Comparison of ENCODE assay signal across 9 mouse cellular contexts in genomic region chr11:69258287-69258686, GRCm38 (mm10). TPM values are rescaled to one million over a fixed set of nuclear protein-coding genes. Genes with fewer than 3 reads are reported as not detected.
DNase-seq lines count a peak whose midpoint lies in the region; ATAC-seq and TF ChIP-seq lines count a peak whose summit lies in the region.
"Had no signal": no experiment of that assay in that cellular context is flagged by ENCODE, and none has a peak within 500 bp of the region (broad histone marks: within the 10 kb centered on the region; RNA-seq: fewer than 3 reads in every experiment).

No protein-coding gene starts in this region.

- no peak for TF ChIP-seq EP300 in CH12.LX (IDR thresholded peaks at IDR 0.05; ENCODE audit: low read length)

- WGBS in heart, embryonic 16.5 days: 60% methylated on average over 5 of the region's 5 CpGs
- 56% methylated on average over 5 of the region's 5 CpGs for WGBS in heart, embryonic 11.5 days (ENCODE audit: insufficient replicate concordance)
- 56% methylated on average over 5 of the region's 5 CpGs for WGBS in neural tube, embryonic 11.5 days

- peak; percentile 79 for TF ChIP-seq RAD21 in CH12.LX (IDR thresholded peaks at IDR 0.05; ENCODE audit: low read depth, low read length)

- in situ Hi-C loops in CH12.LX (cut with MboI; ENCODE audit: low pct_ligation_motif_present, low pct_unique_long_range_greater_than_20kb, low sequenced_read_pairs): loop anchor here (5.0 kb wide), 1 partner anchor 259 kb away; no protein-coding TSS in a partner anchor

- no peak for TF ChIP-seq POLR2A in CH12.LX (IDR thresholded peaks at IDR 0.05; ENCODE audit: low read depth, low read length)

- no peak for ATAC-seq in heart, embryonic 16.5 days (replicated peaks; ENCODE audit: extremely low read depth, insufficient read depth, low FRiP score)
- ATAC-seq in heart, embryonic 11.5 days (replicated peaks; ENCODE audit: insufficient number of reproducible peaks, low FRiP score, low TSS enrichment): no peak
- no peak for ATAC-seq in neural tube, embryonic 11.5 days (ENCODE audit: insufficient read depth, low FRiP score, low TSS enrichment)

- H3K9ac ChIP-seq in heart, embryonic 16.5 days (ENCODE audit: low read length): no peak overlapping the region
- H3K9ac ChIP-seq in heart, embryonic 11.5 days (ENCODE audit: low read depth, low read length): no peak overlapping the region
- H3K9ac ChIP-seq in CH12.LX (ENCODE audit: insufficient read depth, low read depth): peak overlapping the region; percentile 19; the same call in 1 of the 2 replicates
- no peak overlapping the region for H3K9ac ChIP-seq in neural tube, embryonic 11.5 days (ENCODE audit: low read length)
- H3K9ac ChIP-seq: neural tube, embryonic 12.5 days had no signal

- H3K27me3 ChIP-seq in heart, embryonic 16.5 days (ENCODE audit: control insufficient read depth, insufficient read depth, low read length): no peaks in the 10 kb centered on the region
- H3K27me3 ChIP-seq in heart, embryonic 11.5 days (ENCODE audit: control insufficient read depth, insufficient read depth, low read length): no peaks in the 10 kb centered on the region
- peaks cover 10% of the 10 kb centered on the region for H3K27me3 ChIP-seq in CH12.LX (replicated peaks)
- no peaks in the 10 kb centered on the region for H3K27me3 ChIP-seq in neural tube, embryonic 11.5 days (ENCODE audit: control insufficient read depth, insufficient read depth, low read length)
- H3K27me3 ChIP-seq: neural tube, embryonic 12.5 days had no signal

- no peaks in the 10 kb centered on the region for H3K36me3 ChIP-seq in heart, embryonic 16.5 days (ENCODE audit: control insufficient read depth, insufficient read depth)
- H3K36me3 ChIP-seq in heart, embryonic 11.5 days (ENCODE audit: control insufficient read depth, insufficient read depth, low read length): no peaks in the 10 kb centered on the region
- H3K36me3 ChIP-seq in CH12.LX (replicated peaks in 1 of 2; ENCODE audit: control insufficient read depth in 1 of 2, insufficient read depth in 1 of 2, low read length in 1 of 2): no peaks in the 10 kb centered on the region
- H3K36me3 ChIP-seq in neural tube, embryonic 11.5 days (ENCODE audit: control insufficient read depth, insufficient read depth, low read length): no peaks in the 10 kb centered on the region
- H3K36me3 ChIP-seq: neural tube, embryonic 12.5 days had no signal

- peak overlapping the region; percentile 38 for H3K4me3 ChIP-seq in heart, embryonic 16.5 days (ENCODE audit: low read length)
- no peak overlapping the region for H3K4me3 ChIP-seq in heart, embryonic 11.5 days (ENCODE audit: low read depth, low read length)
- H3K4me3 ChIP-seq in CH12.LX (replicated peaks in 1 of 3; ENCODE audit: low read depth in 2 of 3, low read length in 2 of 3, poor library complexity in 1 of 3): no peak overlapping the region
- no peak overlapping the region for H3K4me3 ChIP-seq in neural tube, embryonic 11.5 days (ENCODE audit: low read depth, low read length)
- H3K4me3 ChIP-seq: neural tube, embryonic 12.5 days had no signal

- H3K4me1 ChIP-seq in heart, embryonic 16.5 days (ENCODE audit: control insufficient read depth, insufficient read depth, low read length): 0 out of 2 replicates have a peak, but pooled peaks cover 2% of the 10 kb centered on the region
- H3K4me1 ChIP-seq in heart, embryonic 11.5 days (ENCODE audit: control insufficient read depth, insufficient read depth, low read length): no peaks in the 10 kb centered on the region
- peaks cover 6 to 15% of the 10 kb centered on the region in 2 experiments; a peak in 3 of 4 replicates for H3K4me1 ChIP-seq in CH12.LX (ENCODE audit: control insufficient read depth in 1 of 2, insufficient read depth in 2 of 2)
- no peaks in the 10 kb centered on the region for H3K4me1 ChIP-seq in neural tube, embryonic 11.5 days (ENCODE audit: control insufficient read depth, insufficient read depth, low read length)

- no peak overlapping the region for H3K27ac ChIP-seq in heart, embryonic 16.5 days (ENCODE audit: low read length)
- H3K27ac ChIP-seq in heart, embryonic 11.5 days (ENCODE audit: low read depth, low read length): no peak overlapping the region
- H3K27ac ChIP-seq in CH12.LX (ENCODE audit: insufficient read depth, low read depth): no peak overlapping the region
- no peak overlapping the region for H3K27ac ChIP-seq in neural tube, embryonic 11.5 days (ENCODE audit: low read depth, low read length)
- H3K27ac ChIP-seq: neural tube, embryonic 12.5 days had no signal

- no peaks in the 10 kb centered on the region for H3K79me2 ChIP-seq in CH12.LX (replicated peaks; ENCODE audit: control insufficient read depth, extremely low read depth, insufficient read depth, poor library complexity, severe bottlenecking)

- H3K9me3 ChIP-seq in heart, embryonic 16.5 days (replicated peaks; ENCODE audit: control insufficient read depth, low read length): no peaks in the 10 kb centered on the region
- H3K9me3 ChIP-seq in heart, embryonic 11.5 days (replicated peaks; ENCODE audit: control insufficient read depth, low read length): no peaks in the 10 kb centered on the region
- H3K9me3 ChIP-seq in CH12.LX (replicated peaks; ENCODE audit: low read length): peaks cover 2% of the 10 kb centered on the region
- no peaks in the 10 kb centered on the region for H3K9me3 ChIP-seq in neural tube, embryonic 11.5 days (ENCODE audit: control insufficient read depth, low read length)
- H3K9me3 ChIP-seq: neural tube, embryonic 12.5 days had no signal

- dilution Hi-C loops in CH12.LX (cut with MboI; ENCODE audit: extremely low pct_ligation_motif_present, extremely low pct_unique_long_range_greater_than_20kb, low sequenced_read_pairs): no loop called here

- DNase-seq in CH12.LX (ENCODE audit: extremely low read depth) (peak; percentile 90), liver (peak; percentile 69)
- peak; percentile 67 for DNase-seq in c-Kit-positive CD71-positive TER-119-positive erythroid progenitor cells, embryonic 14.5 days (ENCODE audit: low spot score)
- DNase-seq in gastrocnemius, postnatal 10 days: peak; percentile 45
- DNase-seq in neural tube, embryonic 11.5 days (ENCODE audit: low spot score): peak; percentile 62
- no peak for DNase-seq in frontal cortex, adult 2 months (ENCODE audit: extremely low spot score in 1 of 2, low spot score in 1 of 2)

- peak; percentile 97 for TF ChIP-seq CTCF in CH12.LX (conservative IDR thresholded peaks at IDR 0.05 in 1 of 2, IDR thresholded peaks at IDR 0.05 in 1 of 2; ENCODE audit: low read depth in 2 of 2, low read length in 2 of 2)

- peak overlapping the region; percentile 49; the same call in 1 of the 2 replicates for H3K4me2 ChIP-seq in heart, embryonic 16.5 days (ENCODE audit: low read depth, low read length)
- H3K4me2 ChIP-seq in heart, embryonic 11.5 days: no peak overlapping the region
- peak overlapping the region; percentile 68 for H3K4me2 ChIP-seq in CH12.LX (ENCODE audit: insufficient read depth, low read depth, poor library complexity, severe bottlenecking)
- no peak overlapping the region for H3K4me2 ChIP-seq in neural tube, embryonic 11.5 days (ENCODE audit: low read depth)
- H3K4me2 ChIP-seq: neural tube, embryonic 12.5 days had no signal

TF ChIP-seq in CH12.LX, 34 proteins besides CTCF, POLR2A, EP300 and RAD21:
- TF ChIP-seq TCF12 (IDR thresholded peaks at IDR 0.05; ENCODE audit: low read depth, low read length) (no peak), POLR2AphosphoS2 (IDR thresholded peaks at IDR 0.05; ENCODE audit: low read depth, low read length) (no peak), MXI1 (IDR thresholded peaks at IDR 0.05; ENCODE audit: low read depth, low read length) (no peak), SIN3A (IDR thresholded peaks at IDR 0.05; ENCODE audit: low read length) (no peak; the same call in 1 of the 2 replicates), NELFE (IDR thresholded peaks at IDR 0.05; ENCODE audit: low read depth, low read length) (peak; percentile 40; the same call in 1 of the 2 replicates), BHLHE40 (IDR thresholded peaks at IDR 0.05; ENCODE audit: low read depth, low read length) (0 out of 2 replicates have a peak, but pooled peaks have one; percentile 24), USF2 (conservative IDR thresholded peaks at IDR 0.05; ENCODE audit: low read depth, low read length) (no peak), ZMIZ1 (IDR thresholded peaks at IDR 0.05; ENCODE audit: low read depth, low read length) (no peak), MAX (IDR thresholded peaks at IDR 0.05; ENCODE audit: low read length) (no peak), JUN (IDR thresholded peaks at IDR 0.05; ENCODE audit: insufficient read depth, low read depth, low read length) (no peak), GABPA (IDR thresholded peaks at IDR 0.05; ENCODE audit: insufficient replicate concordance, low read depth, low read length) (no peak), SMC3 (IDR thresholded peaks at IDR 0.05; ENCODE audit: low read depth, low read length) (peak; percentile 81), TBP (conservative IDR thresholded peaks at IDR 0.05; ENCODE audit: low read depth, low read length) (no peak), E2F4 (IDR thresholded peaks at IDR 0.05; ENCODE audit: insufficient replicate concordance, low read depth, low read length) (no peak), ZC3H11A (IDR thresholded peaks at IDR 0.05; ENCODE audit: low read depth, low read length) (no peak; the same call in 1 of the 2 replicates), ZKSCAN1 (IDR thresholded peaks at IDR 0.05; ENCODE audit: borderline replicate concordance, low read depth, low read length) (no peak), JUND (conservative IDR thresholded peaks at IDR 0.05; ENCODE audit: low read depth, low read length) (no peak; the same call in 1 of the 2 replicates), IRF4 (IDR thresholded peaks at IDR 0.05; ENCODE audit: low read depth, low read length) (peak; percentile 39; the same call in 1 of the 2 replicates), MYC (IDR thresholded peaks at IDR 0.05; ENCODE audit: low read depth, low read length) (no peak), CHD1 (IDR thresholded peaks at IDR 0.05; ENCODE audit: low read depth, low read length) (no peak), CHD2 (IDR thresholded peaks at IDR 0.05; ENCODE audit: low read length) (no peak), ELF1 (IDR thresholded peaks at IDR 0.05; ENCODE audit: low read depth, low read length) (no peak), MAFK (IDR thresholded peaks at IDR 0.05; ENCODE audit: insufficient replicate concordance, low read length) (no peak)
TF ChIP-seq in CH12.LX: peak in this region for 4.

RNA-seq across cellular contexts. Expression of gene Gucy2e, which starts 21.5 kb away (rescaled TPM):
- polyA plus RNA-seq in heart, embryonic 16.5 days (2015; fragmentation: Nextera tagmentation; extraction: Ambion mirVana): 0.05 and 0.10 TPM in 2 replicates
- polyA plus RNA-seq in heart, embryonic 11.5 days (2014; fragmentation: Nextera tagmentation; extraction: Ambion mirVana): 0.13 and 0.17 TPM in 2 replicates
- not detected in 2 replicates for total RNA-seq in CH12.LX (2012; rRNA removed)
- total RNA-seq in CH12.LX (2014; rRNA removed): 0.03 TPM in 1 of 2 replicates, not detected in the other
- not detected in 2 replicates for polyA plus RNA-seq in CH12.LX (2012; ENCODE audit: insufficient read length, low read depth)
- total RNA-seq in gastrocnemius, postnatal 10 days (2021): not detected
- 0.07 TPM in 1 of 2 replicates, not detected in the other for polyA plus RNA-seq in neural tube, embryonic 11.5 days (2014; fragmentation: Nextera tagmentation; extraction: Ambion mirVana)
- 0.92 and 1.00 TPM in 2 replicates for polyA plus RNA-seq in frontal cortex, adult 2 months (2012; rRNA removed)

Comparison
In these comparisons a context has a peak if more than half of its experiments do, and no peak if none do; other contexts are left out.
1. H3K4me2 ChIP-seq: peak in heart, embryonic 16.5 days (single experiment) and CH12.LX (single experiment); none in heart, embryonic 11.5 days (single experiment) and neural tube, embryonic 11.5 days (single experiment).
2. DNase-seq: peak in CH12.LX (single experiment), c-Kit-positive CD71-positive TER-119-positive erythroid progenitor cells, embryonic 14.5 days (single experiment), gastrocnemius, postnatal 10 days (single experiment), liver (single experiment) and neural tube, embryonic 11.5 days (single experiment); none in frontal cortex, adult 2 months (0 of 2).